Mouse (Mus musculus) myocyte (in vitro differentiated cells): ENCODE results near the gene Sv2c. TPM values are rescaled to one million over a fixed set of nuclear protein-coding genes. Genes with fewer than 3 reads are reported as not detected.

Source experiments
- H3K27me3 ChIP-seq: one replicate; pipeline ENCODE4 v1.6.1; 2011; ENCODE audit not compliant: control insufficient read depth, insufficient read depth, insufficient read length
- H3K36me3 ChIP-seq: one replicate; pipeline ENCODE4 v1.6.1; 2011; ENCODE audit not compliant: control insufficient read depth, insufficient read depth
- H3K4me2 ChIP-seq: one replicate; pipeline ENCODE4 v1.6.1; 2011; ENCODE audit warnings: low read depth, control low read depth
- H3K4me3 ChIP-seq: one replicate; pipeline ENCODE4 v1.5.1; 2011; ENCODE audit warnings: mild to moderate bottlenecking, control low read depth, moderate library complexity
- H3K79me2 ChIP-seq: one replicate; pipeline ENCODE4 v1.6.1; 2011; ENCODE audit not compliant: control insufficient read depth, insufficient read depth
- H3ac ChIP-seq: one replicate; pipeline ENCODE4 v1.6.1; 2011; ENCODE audit not compliant: control insufficient read depth, insufficient read length
- CEBPB ChIP-seq: IDR thresholded peaks from 2 replicates; pipeline ENCODE4 v1.6.1; 2011; ENCODE audit warnings: mild to moderate bottlenecking, moderate library complexity; ENCODE audit not compliant: poor library complexity, insufficient read depth, severe bottlenecking
- E2F4 ChIP-seq: IDR thresholded peaks from one replicate; pipeline ENCODE4 v1.6.1; 2011; ENCODE audit warnings: mild to moderate bottlenecking, control low read depth, moderate library complexity; ENCODE audit not compliant: insufficient read depth
- MAX ChIP-seq: IDR thresholded peaks from one replicate; pipeline ENCODE4 v1.6.1; 2011; ENCODE audit warnings: low read depth, mild to moderate bottlenecking, control low read depth
- MYOD1 ChIP-seq, 3 experiments: IDR thresholded peaks; one replicate each; pipeline ENCODE4 v1.6.1; 2011; ENCODE audit warnings: control low read depth in 2 of 3, low read depth in 2 of 3, mild to moderate bottlenecking in 2 of 3, moderate library complexity in 1 of 3; ENCODE audit not compliant: insufficient read length in 2 of 3, control insufficient read depth in 1 of 3
- MYOG ChIP-seq, 3 experiments: IDR thresholded peaks; one replicate each; pipeline ENCODE4 v1.6.1; 2011; ENCODE audit warnings: control low read depth in 2 of 3, low read depth in 2 of 3, mild to moderate bottlenecking in 2 of 3; ENCODE audit not compliant: insufficient read length in 2 of 3, control insufficient read depth in 1 of 3, insufficient read depth in 1 of 3
- POLR2A ChIP-seq: IDR thresholded peaks from one replicate; pipeline ENCODE4 v1.6.1; 2011; ENCODE audit warnings: low read depth, mild to moderate bottlenecking, control low read depth, moderate library complexity; ENCODE audit not compliant: insufficient read length
- POLR2AphosphoS2 ChIP-seq: IDR thresholded peaks from one replicate; pipeline ENCODE4 v1.6.1; 2011; ENCODE audit warnings: low read depth, control low read depth; ENCODE audit not compliant: insufficient read length
- REST ChIP-seq: IDR thresholded peaks from one replicate; pipeline ENCODE4 v1.6.1; 2011; ENCODE audit warnings: mild to moderate bottlenecking, control low read depth, moderate library complexity; ENCODE audit not compliant: insufficient read depth, insufficient read length
- SRF ChIP-seq: IDR thresholded peaks from one replicate; pipeline ENCODE4 v1.6.1; 2011; ENCODE audit warnings: low read depth; ENCODE audit not compliant: control insufficient read depth, insufficient read length
- TCF12 ChIP-seq: IDR thresholded peaks from one replicate; pipeline ENCODE4 v1.6.1; 2011; ENCODE audit warnings: mild to moderate bottlenecking, control low read depth; ENCODE audit not compliant: poor library complexity, insufficient read depth, severe bottlenecking
- TCF3 ChIP-seq: IDR thresholded peaks from one replicate; pipeline ENCODE4 v1.6.1; 2011; ENCODE audit warnings: low read depth, control low read depth; ENCODE audit not compliant: insufficient read length
- USF1 ChIP-seq: IDR thresholded peaks from one replicate; pipeline ENCODE4 v1.6.1; 2011; ENCODE audit warnings: low read depth, mild to moderate bottlenecking, control low read depth, moderate library complexity
- polyA plus RNA-seq: library from polyadenylated mRNA; unstranded; fragments of >200 nt; fragmentation: generic; extraction: Trizol; gene quantifications from one replicate; pipeline ENCODE4 v1.2.1, GENCODE M21; 2012; ENCODE audit warnings: missing spikeins

Gene Sv2c
- polyA plus RNA-seq = not detected

- peak within 1 kb of the TSS; percentile 24 for H3K4me2 ChIP-seq
- H3K4me3 ChIP-seq = no peak within 1 kb of the TSS
- no peak for TF ChIP-seq MYOG (IDR thresholded peaks at IDR 0.05; ENCODE audit: control insufficient read depth in 1 of 3, insufficient read depth in 1 of 3, insufficient read length in 2 of 3, low read depth in 2 of 3)
- no peak for TF ChIP-seq TCF12
- no peak for TF ChIP-seq MYOD1 (IDR thresholded peaks at IDR 0.05; ENCODE audit: control insufficient read depth in 1 of 3, insufficient read length in 2 of 3, low read depth in 2 of 3)
- no peak for TF ChIP-seq POLR2AphosphoS2
- TF ChIP-seq CEBPB = no peak
- TF ChIP-seq USF1 = no peak
- TF ChIP-seq TCF3 = no peak
- no peak for TF ChIP-seq E2F4
- no peak for TF ChIP-seq MAX
- TF ChIP-seq POLR2A = no peak
- no peak for TF ChIP-seq REST
- TF ChIP-seq SRF = no peak
These were observed at the start of gene Sv2c for GRCm38 (mm10) chr13:96132401-96132816. Sv2c (minus strand) TSS chr13:96132577.

GRCm38 (mm10) chr13:96180671-96181161 lies 48.3 kb upstream of the Sv2c start:
- Histone ChIP-seq H3K4me2 (no peak overlapping the region), H3ac (no peak overlapping the region), H3K27me3 (peaks cover 8% of the 10 kb centered on the region), H3K4me3 (no peak overlapping the region), H3K36me3 (no peaks in the 10 kb centered on the region), H3K79me2 (no peaks in the 10 kb centered on the region)
- no peak for TF ChIP-seq POLR2A
- no peak for TF ChIP-seq MYOG (IDR thresholded peaks at IDR 0.05; ENCODE audit: control insufficient read depth in 1 of 3, insufficient read depth in 1 of 3, insufficient read length in 2 of 3, low read depth in 2 of 3)
- no peak for TF ChIP-seq POLR2AphosphoS2

More at GRCm38 (mm10) chr13:96132401-96132816, at the start of gene Sv2c:
- no peaks in the 10 kb centered on the region for H3K36me3 ChIP-seq
- H3K27me3 ChIP-seq = peaks cover 27% of the 10 kb centered on the region
- H3ac ChIP-seq = no peak within 1 kb of the TSS
- no peaks in the 10 kb centered on the region for H3K79me2 ChIP-seq

GRCm38 (mm10) chr13:96175591-96176212 lies 43.3 kb upstream of the Sv2c start:
- Histone ChIP-seq H3ac (no peak overlapping the region), H3K79me2 (no peaks in the 10 kb centered on the region), H3K36me3 (no peaks in the 10 kb centered on the region), H3K4me2 (no peak overlapping the region), H3K27me3 (peaks cover 8% of the 10 kb centered on the region), H3K4me3 (no peak overlapping the region)
- no peak for TF ChIP-seq MYOG (IDR thresholded peaks at IDR 0.05; ENCODE audit: control insufficient read depth in 1 of 3, insufficient read depth in 1 of 3, insufficient read length in 2 of 3, low read depth in 2 of 3)
- no peak for TF ChIP-seq POLR2A
- TF ChIP-seq E2F4 = no peak
- TF ChIP-seq MAX = no peak
- TF ChIP-seq REST = no peak
- TF ChIP-seq SRF = no peak
- no peak for TF ChIP-seq MYOD1 (IDR thresholded peaks at IDR 0.05; ENCODE audit: control insufficient read depth in 1 of 3, insufficient read length in 2 of 3, low read depth in 2 of 3)
- no peak for TF ChIP-seq TCF12

GRCm38 (mm10) chr13:96173686-96174085 lies 41.3 kb upstream of the Sv2c start:
- Histone ChIP-seq H3K79me2 (no peaks in the 10 kb centered on the region), H3K27me3 (peaks cover 8% of the 10 kb centered on the region), H3K4me3 (no peak overlapping the region), H3K36me3 (no peaks in the 10 kb centered on the region), H3ac (no peak overlapping the region), H3K4me2 (no peak overlapping the region)
- no peak for TF ChIP-seq SRF
- TF ChIP-seq REST = no peak
- TF ChIP-seq POLR2A = no peak
- no peak for TF ChIP-seq USF1
- no peak for TF ChIP-seq E2F4
- no peak for TF ChIP-seq TCF3
- TF ChIP-seq MYOD1 (IDR thresholded peaks at IDR 0.05; ENCODE audit: control insufficient read depth in 1 of 3, insufficient read length in 2 of 3, low read depth in 2 of 3) = no peak
- TF ChIP-seq TCF12 = no peak
- no peak for TF ChIP-seq MYOG (IDR thresholded peaks at IDR 0.05; ENCODE audit: control insufficient read depth in 1 of 3, insufficient read depth in 1 of 3, insufficient read length in 2 of 3, low read depth in 2 of 3)
- no peak for TF ChIP-seq CEBPB
- no peak for TF ChIP-seq POLR2AphosphoS2
- TF ChIP-seq MAX = no peak

- H3ac ChIP-seq = no peak overlapping the region
- TF ChIP-seq TCF12 (no peak), MAX (no peak), TCF3 (no peak), CEBPB (no peak), MYOD1 (IDR thresholded peaks at IDR 0.05; ENCODE audit: control insufficient read depth in 1 of 3, insufficient read length in 2 of 3, low read depth in 2 of 3) (no peak), USF1 (no peak), POLR2AphosphoS2 (no peak), POLR2A (no peak), SRF (no peak), MYOG (IDR thresholded peaks at IDR 0.05; ENCODE audit: control insufficient read depth in 1 of 3, insufficient read depth in 1 of 3, insufficient read length in 2 of 3, low read depth in 2 of 3) (no peak), REST (no peak), E2F4 (no peak)
- H3K79me2 ChIP-seq = no peaks in the 10 kb centered on the region
- peaks cover 6% of the 10 kb centered on the region for H3K27me3 ChIP-seq
- no peaks in the 10 kb centered on the region for H3K36me3 ChIP-seq
- H3K4me2 ChIP-seq = no peak overlapping the region
- H3K4me3 ChIP-seq = no peak overlapping the region
These were observed 39.9 kb upstream of the Sv2c start for GRCm38 (mm10) chr13:96172290-96172689.
